Mouse (Mus musculus): ENCODE data around the gene Anapc15-ps. TPM values are rescaled to one million over a fixed set of nuclear protein-coding genes. Genes with fewer than 3 reads are reported as not detected.

The Anapc15-ps gene
- polyA plus RNA-seq, 2 experiments, result not detected

DNA sequence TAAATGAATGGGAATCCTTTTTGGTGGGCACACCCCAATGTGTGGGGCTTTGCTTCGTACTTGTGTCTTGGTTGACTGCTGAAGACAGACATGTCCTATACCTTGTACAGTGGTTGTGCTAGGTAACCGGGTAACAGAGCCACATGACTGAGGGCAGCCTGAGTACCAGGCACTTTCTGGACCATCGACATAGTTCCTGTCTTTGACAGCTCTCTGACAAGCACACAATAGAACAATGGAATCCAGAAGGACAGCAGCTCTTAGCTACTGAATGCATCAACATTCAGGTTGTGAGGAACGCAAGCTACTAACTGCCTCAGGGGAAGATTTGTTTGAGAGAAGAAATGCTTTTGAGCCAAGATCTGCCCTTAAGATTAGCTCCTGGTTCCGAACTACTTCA, 49.2 kb downstream of the Anapc15-ps start:
- H3K4me3 ChIP-seq (replicated peaks; ENCODE audit: low read length), result no peak overlapping the region
- no peak overlapping the region for H3K27ac ChIP-seq (replicated peaks; ENCODE audit: low read depth, low read length)
- no peak overlapping the region for H3K9ac ChIP-seq (ENCODE audit: low read depth, low read length, severe bottlenecking)
- 63% methylated on average over 5 of the region's 5 CpGs for WGBS
- DNase-seq (ENCODE audit: low spot score) (no peak), ATAC-seq (ENCODE audit: low FRiP score, low read depth) (no peak)
- TF ChIP-seq POLR2A (IDR thresholded peaks at IDR 0.05; ENCODE audit: borderline replicate concordance, extremely low read depth, insufficient read depth, insufficient read length), result no peak
- no peak overlapping the region for H3K4me2 ChIP-seq (replicated peaks; ENCODE audit: low read depth, low read length, severe bottlenecking)
- H3K27me3 ChIP-seq (ENCODE audit: control insufficient read depth, insufficient read depth, low read length), result no peaks in the 10 kb centered on the region
- no peaks in the 10 kb centered on the region for H3K36me3 ChIP-seq (ENCODE audit: control insufficient read depth, insufficient read depth, low read length)
- no peaks in the 10 kb centered on the region for H3K9me3 ChIP-seq (ENCODE audit: control insufficient read depth, low read length)
- H3K4me1 ChIP-seq (ENCODE audit: control insufficient read depth, insufficient read depth, low read length), result peaks cover 5% of the 10 kb centered on the region; the same call in 1 of the 2 replicates

GRCm38 (mm10) chr10:95623518-95623905, 49.7 kb downstream of the Anapc15-ps start:
- Histone ChIP-seq H3K27ac (replicated peaks; ENCODE audit: low read depth, low read length) (no peak overlapping the region), H3K4me2 (replicated peaks; ENCODE audit: low read depth, low read length, severe bottlenecking) (no peak overlapping the region), H3K9ac (ENCODE audit: low read depth, low read length, severe bottlenecking) (no peak overlapping the region), H3K4me1 (ENCODE audit: control insufficient read depth, insufficient read depth, low read length) (peaks cover 5% of the 10 kb centered on the region; the same call in 1 of the 2 replicates), H3K9me3 (ENCODE audit: control insufficient read depth, low read length) (no peaks in the 10 kb centered on the region), H3K27me3 (ENCODE audit: control insufficient read depth, insufficient read depth, low read length) (no peaks in the 10 kb centered on the region), H3K36me3 (ENCODE audit: control insufficient read depth, insufficient read depth, low read length) (no peaks in the 10 kb centered on the region), H3K4me3 (replicated peaks; ENCODE audit: low read length) (no peak overlapping the region)
- TF ChIP-seq POLR2A (IDR thresholded peaks at IDR 0.05; ENCODE audit: borderline replicate concordance, extremely low read depth, insufficient read depth, insufficient read length), result no peak
- DNase-seq (ENCODE audit: low spot score) (no peak), ATAC-seq (ENCODE audit: low FRiP score, low read depth) (no peak)
- WGBS, result 62% methylated on average over 4 of the region's 4 CpGs

Other genes with a start within 250 kb of the Anapc15-ps start
- 171 and 184 TPM in 2 replicates for gene Mrpl42, start 171.5 kb downstream of the Anapc15-ps start, polyA plus RNA-seq (2012; rRNA removed)
- gene Mrpl42, start 171.5 kb downstream of the Anapc15-ps start, polyA plus RNA-seq (2014; fragmentation: Nextera tagmentation; extraction: Ambion mirVana), result 303 and 314 TPM in 2 replicates
- gene Ube2n, start 158.3 kb downstream of the Anapc15-ps start, polyA plus RNA-seq (2012; rRNA removed), result 188 and 225 TPM in 2 replicates
- gene Ube2n, start 158.3 kb downstream of the Anapc15-ps start, polyA plus RNA-seq (2014; fragmentation: Nextera tagmentation; extraction: Ambion mirVana), result 276 and 290 TPM in 2 replicates
- gene Nudt4, start 109.3 kb downstream of the Anapc15-ps start, polyA plus RNA-seq (2012; rRNA removed), result 58.7 and 64.7 TPM in 2 replicates
- gene Nudt4, start 109.3 kb downstream of the Anapc15-ps start, polyA plus RNA-seq (2014; fragmentation: Nextera tagmentation; extraction: Ambion mirVana), result 108 and 121 TPM in 2 replicates
- gene Gm33543, start 169.5 kb upstream of the Anapc15-ps start, polyA plus RNA-seq (2012; rRNA removed), result not detected in 2 replicates
- gene Gm33543, start 169.5 kb upstream of the Anapc15-ps start, polyA plus RNA-seq (2014; fragmentation: Nextera tagmentation; extraction: Ambion mirVana), result not detected in 2 replicates

All from limb, embryonic 14.5 days (tissue).